Comparison of ENCODE assay signal across 15 mouse cellular contexts in genomic region chr7:144739810-144740209, GRCm38 (mm10). TPM values are rescaled to one million over a fixed set of nuclear protein-coding genes. Genes with fewer than 3 reads are reported as not detected.
DNase-seq lines count a peak whose midpoint lies in the region; ATAC-seq and TF ChIP-seq lines count a peak whose summit lies in the region.
"Had no signal": no experiment of that assay in that cellular context is flagged by ENCODE, and none has a peak within 500 bp of the region (broad histone marks: within the 10 kb centered on the region; RNA-seq: fewer than 3 reads in every experiment).

No protein-coding gene starts in this region.

- no peak overlapping the region for H3K9ac ChIP-seq in lung, embryonic 14.5 days
- no peak overlapping the region for H3K9ac ChIP-seq in liver, embryonic 11.5 days (ENCODE audit: low read depth, low read length)
- H3K9ac ChIP-seq in stomach, embryonic 15.5 days, result no peak overlapping the region
- H3K9ac ChIP-seq: hindbrain, embryonic 12.5 days; neural tube, embryonic 13.5 days had no signal

- peak overlapping the region; percentile 80 for H3K27ac ChIP-seq in lung, embryonic 14.5 days (ENCODE audit: low read depth)
- 0 out of 2 replicates have a peak overlapping the region, but pooled peaks have one; percentile 30 for H3K27ac ChIP-seq in embryonic facial prominence, embryonic 10.5 days (replicated peaks)
- H3K27ac ChIP-seq in liver, embryonic 11.5 days (ENCODE audit: low read depth, low read length), result peak overlapping the region; percentile 69; the same call in 1 of the 2 replicates
- peak overlapping the region; percentile 88 for H3K27ac ChIP-seq in stomach, embryonic 15.5 days
- H3K27ac ChIP-seq: hindbrain, embryonic 12.5 days; left cerebral cortex, adult 2 months; neural tube, embryonic 13.5 days had no signal

- H3K4me1 ChIP-seq in lung, embryonic 14.5 days (ENCODE audit: insufficient read depth), result peaks cover 26% of the 10 kb centered on the region
- no peaks in the 10 kb centered on the region for H3K4me1 ChIP-seq in lung, adult 2 months (ENCODE audit: control insufficient read depth, insufficient read depth, low read length)
- H3K4me1 ChIP-seq in embryonic facial prominence, embryonic 10.5 days, result peaks cover 40% of the 10 kb centered on the region
- peaks cover 37% of the 10 kb centered on the region for H3K4me1 ChIP-seq in liver, embryonic 11.5 days (replicated peaks; ENCODE audit: control insufficient read depth, insufficient read depth, low read length)
- H3K4me1 ChIP-seq in stomach, embryonic 15.5 days, result peaks cover 41% of the 10 kb centered on the region

- TF ChIP-seq CTCF in lung, embryonic 14.5 days (IDR thresholded peaks at IDR 0.05; ENCODE audit: low read depth), result no peak
- TF ChIP-seq CTCF in lung, adult 2 months (IDR thresholded peaks at IDR 0.05; ENCODE audit: insufficient read depth, low read length), result no peak

- H3K27me3 ChIP-seq in lung, embryonic 14.5 days (ENCODE audit: insufficient read depth, low read length), result peaks cover 12% of the 10 kb centered on the region; the same call in 1 of the 2 replicates
- peaks cover 54% of the 10 kb centered on the region for H3K27me3 ChIP-seq in embryonic facial prominence, embryonic 10.5 days (replicated peaks; ENCODE audit: low read depth, poor library complexity, severe bottlenecking)
- H3K27me3 ChIP-seq in liver, embryonic 11.5 days (replicated peaks; ENCODE audit: control insufficient read depth, insufficient read depth, low read length), result peaks cover 35% of the 10 kb centered on the region
- no peaks in the 10 kb centered on the region for H3K27me3 ChIP-seq in stomach, embryonic 15.5 days (replicated peaks)

- H3K36me3 ChIP-seq in lung, embryonic 14.5 days (ENCODE audit: insufficient read depth), result no peaks in the 10 kb centered on the region
- no peaks in the 10 kb centered on the region for H3K36me3 ChIP-seq in embryonic facial prominence, embryonic 10.5 days (replicated peaks)
- no peaks in the 10 kb centered on the region for H3K36me3 ChIP-seq in liver, embryonic 11.5 days (ENCODE audit: control insufficient read depth, insufficient read depth, low read length)
- no peaks in the 10 kb centered on the region for H3K36me3 ChIP-seq in stomach, embryonic 15.5 days
- H3K36me3 ChIP-seq: hindbrain, embryonic 12.5 days; neural tube, embryonic 13.5 days had no signal

- H3K9me3 ChIP-seq in lung, embryonic 14.5 days (ENCODE audit: low read depth, low read length), result no peaks in the 10 kb centered on the region
- no peaks in the 10 kb centered on the region for H3K9me3 ChIP-seq in embryonic facial prominence, embryonic 10.5 days
- H3K9me3 ChIP-seq in liver, embryonic 11.5 days (ENCODE audit: control insufficient read depth, low read length), result no peaks in the 10 kb centered on the region
- H3K9me3 ChIP-seq in stomach, embryonic 15.5 days, result no peaks in the 10 kb centered on the region
- H3K9me3 ChIP-seq: hindbrain, embryonic 12.5 days; neural tube, embryonic 13.5 days had no signal

- DNase-seq in lung, embryonic 14.5 days, result no peak
- no peak for DNase-seq in lung, adult 2 months
- no peak for DNase-seq in embryonic facial prominence, embryonic 10.5 days (ENCODE audit: low spot score)
- no peak for DNase-seq in liver, embryonic 11.5 days (ENCODE audit: low spot score)
- DNase-seq in kidney, adult 18-20 months, result no peak
- no peak for DNase-seq in kidney, postnatal 25 days
- DNase-seq: cerebellum, postnatal 10 days; kidney, adult 11 months; kidney, postnatal 10 days; lung, postnatal 14 days; thymus, adult 2 months had no signal

- H3K4me3 ChIP-seq in lung, embryonic 14.5 days (ENCODE audit: low read depth, low read length), result no peak overlapping the region
- no peak overlapping the region for H3K4me3 ChIP-seq in lung, adult 2 months (replicated peaks; ENCODE audit: extremely low read depth, low read depth, low read length)
- no peak overlapping the region for H3K4me3 ChIP-seq in embryonic facial prominence, embryonic 10.5 days
- no peak overlapping the region for H3K4me3 ChIP-seq in liver, embryonic 11.5 days (ENCODE audit: low read depth, low read length)
- no peak overlapping the region for H3K4me3 ChIP-seq in stomach, embryonic 15.5 days (replicated peaks)
- H3K4me3 ChIP-seq: hindbrain, embryonic 12.5 days; left cerebral cortex, adult 2 months; neural tube, embryonic 13.5 days had no signal

- no peak overlapping the region for H3K4me2 ChIP-seq in lung, embryonic 14.5 days
- peak overlapping the region; percentile 4; the same call in 1 of the 2 replicates for H3K4me2 ChIP-seq in liver, embryonic 11.5 days
- no peak overlapping the region for H3K4me2 ChIP-seq in stomach, embryonic 15.5 days
- H3K4me2 ChIP-seq: hindbrain, embryonic 12.5 days; neural tube, embryonic 13.5 days had no signal

- 6% methylated on average over 3 of the region's 3 CpGs for WGBS in lung, embryonic 14.5 days
- WGBS in lung, adult 2 months, result 13% methylated on average over 3 of the region's 3 CpGs
- WGBS in embryonic facial prominence, embryonic 10.5 days, result 55% methylated on average over 3 of the region's 3 CpGs
- 18% methylated on average over 3 of the region's 3 CpGs for WGBS in liver, embryonic 11.5 days
- 3% methylated on average over 3 of the region's 3 CpGs for WGBS in stomach, embryonic 15.5 days

- peak; percentile 55; the same call in 1 of the 2 replicates for ATAC-seq in lung, embryonic 14.5 days (ENCODE audit: insufficient read depth)
- ATAC-seq in liver, embryonic 11.5 days (replicated peaks; ENCODE audit: low FRiP score), result peak; percentile 82
- ATAC-seq in stomach, embryonic 15.5 days (ENCODE audit: insufficient read depth, low FRiP score, low read depth), result peak; percentile 52; the same call in 1 of the 2 replicates

- no peak for TF ChIP-seq POLR2A in lung, adult 2 months (IDR thresholded peaks at IDR 0.05; ENCODE audit: borderline replicate concordance, extremely low read depth, low read depth, low read length)

RNA-seq across cellular contexts. Expression of gene Ano1, which starts 12.0 kb away (rescaled TPM):
- polyA plus RNA-seq in lung, embryonic 14.5 days (2014; fragmentation: Nextera tagmentation; extraction: Ambion mirVana), result 64.8 and 71.5 TPM in 2 replicates
- polyA plus RNA-seq in lung, adult 2 months (2012; rRNA removed), result 86.3 and 92.3 TPM in 2 replicates
- 8.7 and 11.3 TPM in 2 replicates for polyA plus RNA-seq in embryonic facial prominence, embryonic 10.5 days (2016; fragmentation: Nextera tagmentation; extraction: Ambion mirVana)
- 10.2 and 13.2 TPM in 2 replicates for polyA plus RNA-seq in liver, embryonic 11.5 days (2014; fragmentation: Nextera tagmentation; extraction: Ambion mirVana)
- polyA plus RNA-seq in stomach, embryonic 15.5 days (2015; fragmentation: Nextera tagmentation; extraction: Ambion mirVana), result 47.6 and 48.8 TPM in 2 replicates

Comparison
In these comparisons a context has a peak if more than half of its experiments do, and no peak if none do; other contexts are left out.
1. H3K27ac ChIP-seq: peak in every context shown above with its lines; median percentile 88 in stomach, embryonic 15.5 days; 80 in lung, embryonic 14.5 days; 69 in liver, embryonic 11.5 days; 30 in embryonic facial prominence, embryonic 10.5 days.